Mouse (Mus musculus) liver, embryonic 12.5 days (tissue): ENCODE results near the gene Agt. TPM values are rescaled to one million over a fixed set of nuclear protein-coding genes. Genes with fewer than 3 reads are reported as not detected.

Source experiments
- ATAC-seq: fragments of 200-750 bp; cut with Nextera tagmentation; 2 replicates; pipeline ENCODE4 v1.8.0; 2017; ENCODE audit warnings: moderate number of reproducible peaks, mild to moderate bottlenecking, moderate library complexity
- H3K27ac ChIP-seq: fragments of 300-500 bp; sonication (generic); 2 replicates; pipeline ENCODE4 v1.5.1; 2016; ENCODE audit warnings: mild to moderate bottlenecking
- H3K27me3 ChIP-seq: fragments of 300-500 bp; sonication (generic); replicated peaks from 2 replicates; pipeline ENCODE4 v1.6.1; 2016; ENCODE audit warnings: mild to moderate bottlenecking, moderate library complexity
- H3K36me3 ChIP-seq: fragments of 300-500 bp; sonication (generic); 2 replicates; pipeline ENCODE4 v1.6.1; 2016; ENCODE audit warnings: mild to moderate bottlenecking, moderate library complexity
- H3K4me1 ChIP-seq: fragments of 300-500 bp; sonication (generic); 2 replicates; pipeline ENCODE4 v1.6.1; 2016
- H3K4me2 ChIP-seq: fragments of 300-500 bp; sonication (generic); 2 replicates; pipeline ENCODE4 v1.6.1; 2016; ENCODE audit warnings: mild to moderate bottlenecking, moderate library complexity
- H3K4me3 ChIP-seq: fragments of 300-500 bp; sonication (generic); 2 replicates; pipeline ENCODE4 v1.5.1; 2016; ENCODE audit warnings: mild to moderate bottlenecking, moderate library complexity
- H3K9ac ChIP-seq: fragments of 300-500 bp; sonication (generic); 2 replicates; pipeline ENCODE4 v1.6.1; 2016; ENCODE audit warnings: mild to moderate bottlenecking, moderate library complexity
- H3K9me3 ChIP-seq: fragments of 300-500 bp; sonication (generic); replicated peaks from 2 replicates; pipeline ENCODE4 v1.6.1; 2016; ENCODE audit warnings: mild to moderate bottlenecking, moderate library complexity
- WGBS: fragments of 180-500 bp; shearing (Covaris S2); methylation state at CpG from one replicate; pipeline ENCODE4 v1.1.7; 2016; ENCODE audit not compliant: insufficient replicate concordance; 5-methylcytosine and 5-hydroxymethylcytosine counted together
- polyA plus RNA-seq: library from polyadenylated mRNA; unstranded; fragments of >200 nt; fragmentation: Nextera tagmentation; extraction: Ambion mirVana; gene quantifications from 2 replicates; pipeline ENCODE4 v1.2.1, GENCODE M21; 2016

Agt gene
- polyA plus RNA-seq, 1 experiment from 2014 or later = 25.9 TPM

DNA sequence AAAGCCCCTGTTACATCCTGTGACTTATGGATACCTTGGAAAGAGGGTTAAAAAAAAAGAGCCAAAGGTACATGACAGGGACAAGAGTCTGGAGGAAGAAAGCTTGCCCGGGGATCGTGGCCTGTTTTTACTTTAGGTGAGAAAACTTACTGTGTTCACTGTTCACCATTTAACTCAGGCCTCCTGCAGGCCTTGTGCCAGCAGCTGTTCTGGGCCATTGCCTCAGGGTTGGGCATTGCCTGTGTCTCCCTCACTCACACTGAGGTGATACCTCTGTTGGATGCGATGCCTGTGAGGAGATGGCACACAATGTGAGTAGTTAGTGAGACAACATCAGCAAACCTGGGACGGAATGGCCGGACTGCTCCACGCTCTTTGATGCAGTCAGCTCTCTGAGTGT, 47.6 kb downstream of the Agt start:
- Histone ChIP-seq H3K9ac (no peak overlapping the region), H3K27me3 (0 out of 2 replicates have a peak, but pooled peaks cover 7% of the 10 kb centered on the region), H3K27ac (no peak overlapping the region), H3K9me3 (no peaks in the 10 kb centered on the region), H3K36me3 (peaks cover 31% of the 10 kb centered on the region), H3K4me2 (peak overlapping the region; percentile 85), H3K4me3 (peak overlapping the region; percentile 85), H3K4me1 (peaks cover 23% of the 10 kb centered on the region)
- no peak for ATAC-seq
- 90% methylated on average over 6 of the region's 6 CpGs for WGBS

GRCm38 (mm10) chr8:124520249-124521080, 49.0 kb downstream of the Agt start, which contains the start of gene Cog2:
Gene Cog2, plus strand, starts transcription at chr8:124520767.
- 10% methylated on average over 50 of the region's 50 CpGs for WGBS
- Histone ChIP-seq H3K36me3 (peaks cover 16% of the 10 kb centered on the region), H3K4me3 (peak within 1 kb of the TSS; percentile 85), H3K4me2 (peak within 1 kb of the TSS; percentile 85), H3K4me1 (peaks cover 23% of the 10 kb centered on the region), H3K27ac (peak within 1 kb of the TSS; percentile 52), H3K27me3 (0 out of 2 replicates have a peak, but pooled peaks cover 7% of the 10 kb centered on the region), H3K9ac (peak within 1 kb of the TSS; percentile 83), H3K9me3 (no peaks in the 10 kb centered on the region)
- peak; percentile 97 for ATAC-seq

- Histone ChIP-seq H3K4me3 (no peak overlapping the region), H3K27ac (no peak overlapping the region), H3K36me3 (no peaks in the 10 kb centered on the region), H3K27me3 (0 out of 2 replicates have a peak, but pooled peaks cover 13% of the 10 kb centered on the region), H3K9me3 (no peaks in the 10 kb centered on the region), H3K4me1 (peaks cover 15% of the 10 kb centered on the region), H3K9ac (no peak overlapping the region), H3K4me2 (no peak overlapping the region)
- WGBS = 55% methylated on average over 6 of the region's 6 CpGs
- ATAC-seq = no peak
Observed at GRCm38 (mm10) chr8:124517142-124517541, 52.4 kb downstream of the Agt start.

- Histone ChIP-seq H3K27me3 (0 out of 2 replicates have a peak, but pooled peaks cover 13% of the 10 kb centered on the region), H3K27ac (no peak overlapping the region), H3K4me2 (no peak overlapping the region), H3K4me1 (peaks cover 9% of the 10 kb centered on the region), H3K4me3 (no peak overlapping the region), H3K9me3 (no peaks in the 10 kb centered on the region), H3K9ac (no peak overlapping the region), H3K36me3 (no peaks in the 10 kb centered on the region)
- 45% methylated on average over 6 of the region's 6 CpGs for WGBS
- no peak for ATAC-seq
Observed at GRCm38 (mm10) chr8:124516525-124516924, 53.0 kb downstream of the Agt start.

DNA sequence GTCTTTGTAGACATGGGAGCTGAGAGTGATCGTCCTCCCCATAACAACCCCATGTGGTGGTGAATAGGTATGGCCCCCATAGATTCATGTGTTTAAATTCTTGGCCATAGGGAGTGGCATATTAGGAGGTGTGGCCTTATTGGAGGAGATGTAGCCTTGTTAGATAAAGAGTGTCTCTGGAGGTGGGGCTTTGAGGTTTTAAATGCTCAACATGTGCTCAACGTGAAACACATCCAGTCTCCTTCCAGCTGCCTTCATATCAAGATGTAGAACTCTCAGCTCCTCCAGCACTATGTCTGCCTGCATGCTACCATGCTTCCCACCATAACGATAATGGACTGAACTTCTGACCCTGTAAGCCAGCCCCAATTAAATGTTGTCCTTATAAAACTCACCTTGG, 53.5 kb downstream of the Agt start:
- H3K4me3 ChIP-seq = no peak overlapping the region
- no peaks in the 10 kb centered on the region for H3K9me3 ChIP-seq
- H3K4me1 ChIP-seq = peaks cover 5% of the 10 kb centered on the region; the same call in 1 of the 2 replicates
- H3K9ac ChIP-seq = no peak overlapping the region
- H3K27ac ChIP-seq = no peak overlapping the region
- H3K36me3 ChIP-seq = no peaks in the 10 kb centered on the region
- 0 out of 2 replicates have a peak, but pooled peaks cover 13% of the 10 kb centered on the region for H3K27me3 ChIP-seq
- ATAC-seq = no peak
- H3K4me2 ChIP-seq = no peak overlapping the region
- 51% methylated on average over 3 of the region's 3 CpGs for WGBS

DNA sequence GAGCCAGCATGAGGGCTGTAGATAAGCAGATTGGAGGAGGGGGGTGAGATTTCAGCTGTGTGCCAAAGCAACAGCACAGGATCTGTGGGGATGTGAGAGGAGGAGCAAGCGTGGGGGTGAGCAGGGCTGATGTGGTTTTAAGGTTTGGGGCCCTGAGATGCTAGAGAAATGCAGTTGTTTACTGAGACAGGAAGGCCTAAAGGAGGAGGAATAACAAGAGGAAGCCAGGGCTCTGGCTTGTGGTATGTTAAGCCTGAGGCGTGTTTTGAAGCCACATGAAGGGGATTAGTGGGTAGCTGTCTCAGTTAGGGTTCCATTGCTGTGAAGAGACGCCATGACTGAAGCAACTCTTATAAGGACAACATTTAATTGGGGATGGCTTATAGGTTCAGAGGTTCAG, 60.4 kb downstream of the Agt start:
- Histone ChIP-seq H3K9me3 (no peaks in the 10 kb centered on the region), H3K27me3 (no peaks in the 10 kb centered on the region), H3K4me3 (no peak overlapping the region), H3K36me3 (no peaks in the 10 kb centered on the region), H3K4me1 (no peaks in the 10 kb centered on the region), H3K9ac (no peak overlapping the region), H3K4me2 (no peak overlapping the region), H3K27ac (no peak overlapping the region)
- WGBS = 43% methylated on average over 3 of the region's 3 CpGs
- ATAC-seq = no peak

DNA sequence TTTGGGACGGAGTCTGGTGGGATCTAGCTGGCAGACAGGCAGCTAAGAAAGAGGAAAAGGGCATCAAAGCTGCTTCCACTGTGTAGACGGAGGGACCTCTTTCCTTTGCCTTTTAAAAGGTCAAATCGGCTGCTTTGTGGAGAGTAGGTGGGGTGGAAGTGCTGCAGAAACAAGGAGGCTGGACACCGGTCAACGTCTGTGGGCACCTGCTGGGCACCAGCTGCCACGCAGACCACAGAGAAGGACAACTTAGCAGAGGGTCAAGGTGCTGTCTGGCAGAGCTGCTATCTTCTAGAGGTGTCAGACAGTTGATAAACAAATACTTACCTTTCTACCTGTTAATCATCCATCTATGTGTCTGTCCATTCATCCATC, 61.2 kb downstream of the Agt start:
- no peaks in the 10 kb centered on the region for H3K4me1 ChIP-seq
- WGBS = 62% methylated on average over 6 of the region's 6 CpGs
- H3K27ac ChIP-seq = no peak overlapping the region
- no peaks in the 10 kb centered on the region for H3K36me3 ChIP-seq
- ATAC-seq = no peak
- no peak overlapping the region for H3K4me3 ChIP-seq
- no peak overlapping the region for H3K9ac ChIP-seq
- H3K27me3 ChIP-seq = no peaks in the 10 kb centered on the region
- no peaks in the 10 kb centered on the region for H3K9me3 ChIP-seq
- no peak overlapping the region for H3K4me2 ChIP-seq

- Histone ChIP-seq H3K36me3 (no peaks in the 10 kb centered on the region), H3K27ac (no peak overlapping the region), H3K4me1 (no peaks in the 10 kb centered on the region), H3K4me2 (no peak overlapping the region), H3K4me3 (no peak overlapping the region), H3K9me3 (no peaks in the 10 kb centered on the region), H3K9ac (no peak overlapping the region), H3K27me3 (no peaks in the 10 kb centered on the region)
- 60% methylated on average over 8 of the region's 8 CpGs for WGBS
- ATAC-seq = no peak
Observed at GRCm38 (mm10) chr8:124507572-124508320, 61.8 kb downstream of the Agt start.

Other genes starting within 250 kb of the Agt start
- 0.24 and 0.37 TPM in 2 replicates for gene Pgbd5, start 130.0 kb downstream of the Agt start, polyA plus RNA-seq
- 23.8 and 25.2 TPM in 2 replicates for gene Cog2, start 48.9 kb downstream of the Agt start, polyA plus RNA-seq
- gene Capn9, start 6.4 kb upstream of the Agt start, polyA plus RNA-seq = 0.05 TPM in 1 of 2 replicates, not detected in the other
- 9.4 and 10.2 TPM in 2 replicates for gene 2310022B05Rik, start 93.7 kb upstream of the Agt start, polyA plus RNA-seq
- 32.4 and 35.4 TPM in 2 replicates for gene Ttc13, start 152.3 kb upstream of the Agt start, polyA plus RNA-seq
- 13.3 TPM in 2 replicates for gene Arv1, start 152.4 kb upstream of the Agt start, polyA plus RNA-seq
- 2.9 and 3.2 TPM in 2 replicates for gene Fam89a, start 182.1 kb upstream of the Agt start, polyA plus RNA-seq
- gene Trim67, start 223.4 kb upstream of the Agt start, polyA plus RNA-seq = 0.01 and 0.05 TPM in 2 replicates